In genomic region chr10:8304211-8304610, GRCm38 (mm10) we compare ENCODE assay signal across 11 mouse cellular contexts.
"Had no signal": no experiment of that assay in that cellular context is flagged by ENCODE, and none has a peak within 500 bp of the region (broad histone marks: within the 10 kb centered on the region; RNA-seq: fewer than 3 reads in every experiment).

No protein-coding gene starts in this region.

- DNase-seq: gastrocnemius, postnatal 14 days; gastrocnemius, postnatal 36 days; heart, adult 18-20 months; heart, postnatal 10 days; kidney, adult 11 months; kidney, adult 2 months; kidney, adult 9 months; kidney, postnatal 14 days; kidney, postnatal 36 days; layer of hippocampus, adult 9-11 months; layer of hippocampus, postnatal 36 days had no signal
